Mouse (Mus musculus): ENCODE results near the gene Hoxa5. TPM values are rescaled to one million over a fixed set of nuclear protein-coding genes. Genes with fewer than 3 reads are reported as not detected.

Gene Hoxa5
- polyA plus RNA-seq, 1 experiment = 1.3 TPM

DNA sequence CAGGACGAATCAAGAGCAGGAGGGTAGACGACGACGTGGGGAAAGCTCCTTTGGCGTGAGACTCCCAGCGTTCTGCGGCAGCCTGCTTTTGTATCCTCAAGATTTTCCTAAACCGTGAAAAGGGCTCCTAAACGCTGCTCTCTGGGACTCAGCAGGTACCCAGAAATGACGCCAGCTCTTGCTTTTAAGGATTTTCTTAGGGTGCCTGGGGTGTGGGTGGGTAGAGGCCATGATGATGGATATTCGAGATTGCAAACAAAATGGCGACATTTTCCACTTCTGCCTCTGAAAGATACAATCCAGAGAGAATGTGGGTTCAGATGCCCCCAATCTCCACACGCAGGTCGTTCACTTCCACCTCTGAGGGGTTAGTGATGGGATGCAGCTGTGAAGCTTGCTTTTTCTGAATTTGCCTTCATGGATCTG lies 36.6 kb downstream of the Hoxa5 start:
- no peak overlapping the region for H3K4me3 ChIP-seq (ENCODE audit: extremely low read depth, insufficient read depth, insufficient read length)
- WGBS = 84% methylated on average over 14 of the region's 14 CpGs
- TF ChIP-seq POLR2A (IDR thresholded peaks at IDR 0.05; ENCODE audit: low read depth, low read length) (no peak), CTCF (IDR thresholded peaks at IDR 0.05; ENCODE audit: extremely low read depth, insufficient read depth, insufficient read length, insufficient replicate concordance) (no peak)
- no peaks in the 10 kb centered on the region for H3K4me1 ChIP-seq (ENCODE audit: control insufficient read depth, insufficient read depth, insufficient read length)
- no peaks in the 10 kb centered on the region for H3K36me3 ChIP-seq (ENCODE audit: control insufficient read depth, insufficient read depth, low read length)
- 0 out of 2 replicates have a peak overlapping the region, but pooled peaks have one; percentile 18 for H3K27ac ChIP-seq (ENCODE audit: insufficient read depth, low read length)
- H3K27me3 ChIP-seq (ENCODE audit: control insufficient read depth, insufficient read depth, low read length) = peaks cover 9% of the 10 kb centered on the region
- DNase-seq (ENCODE audit: low read depth in 1 of 2, low spot score in 2 of 2) = no peak

GRCm38 (mm10) chr6:52167176-52167575 lies 37.2 kb downstream of the Hoxa5 start:
- Histone ChIP-seq H3K4me1 (ENCODE audit: control insufficient read depth, insufficient read depth, insufficient read length) (no peaks in the 10 kb centered on the region), H3K4me3 (ENCODE audit: extremely low read depth, insufficient read depth, insufficient read length) (no peak overlapping the region), H3K27ac (ENCODE audit: insufficient read depth, low read length) (0 out of 2 replicates have a peak overlapping the region, but pooled peaks have one; percentile 47), H3K36me3 (ENCODE audit: control insufficient read depth, insufficient read depth, low read length) (no peaks in the 10 kb centered on the region), H3K27me3 (ENCODE audit: control insufficient read depth, insufficient read depth, low read length) (peaks cover 9% of the 10 kb centered on the region)
- 87% methylated on average over 1 of the region's 1 CpGs for WGBS
- no peak for DNase-seq (ENCODE audit: low read depth in 1 of 2, low spot score in 2 of 2)
- TF ChIP-seq CTCF (IDR thresholded peaks at IDR 0.05; ENCODE audit: extremely low read depth, insufficient read depth, insufficient read length, insufficient replicate concordance) = no peak
- TF ChIP-seq POLR2A (IDR thresholded peaks at IDR 0.05; ENCODE audit: low read depth, low read length) = no peak

DNA sequence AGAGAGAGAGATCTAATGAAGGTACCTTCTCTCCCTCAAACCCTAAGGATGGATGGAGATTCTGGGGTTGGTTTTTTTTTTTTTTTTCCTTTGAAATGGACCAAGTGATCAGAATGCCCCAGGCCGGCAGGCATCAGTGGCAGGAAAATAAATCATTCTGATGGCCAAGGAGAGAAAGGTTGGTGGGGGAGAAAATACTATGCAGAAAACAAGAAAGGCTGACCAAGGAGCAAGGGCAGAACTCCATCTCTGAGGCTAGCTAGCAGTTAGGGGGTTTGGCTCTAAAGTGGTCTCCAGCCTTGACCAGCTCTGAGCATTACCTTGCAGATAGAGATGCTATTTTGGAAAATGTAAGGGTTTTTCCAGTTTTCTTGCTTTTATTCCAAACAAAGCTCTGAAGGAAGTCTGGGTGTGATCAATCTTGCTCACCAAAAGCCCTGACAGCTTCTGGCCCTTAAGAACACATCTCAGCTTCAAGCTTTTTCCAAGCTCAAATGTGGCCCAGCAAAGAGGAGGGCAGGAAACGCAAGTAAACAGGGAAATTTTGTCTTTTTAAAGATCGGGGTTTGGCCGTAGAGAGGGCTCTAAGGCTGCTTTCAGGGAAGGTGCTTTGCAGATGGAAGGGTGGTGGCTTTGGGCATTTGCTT lies 37.8 kb downstream of the Hoxa5 start:
- WGBS = 74% methylated on average over 4 of the region's 4 CpGs
- peak overlapping the region; percentile 47; the same call in 1 of the 2 replicates for H3K27ac ChIP-seq (ENCODE audit: insufficient read depth, low read length)
- peaks cover 9% of the 10 kb centered on the region for H3K27me3 ChIP-seq (ENCODE audit: control insufficient read depth, insufficient read depth, low read length)
- H3K36me3 ChIP-seq (ENCODE audit: control insufficient read depth, insufficient read depth, low read length) = no peaks in the 10 kb centered on the region
- no peak for DNase-seq (ENCODE audit: low read depth in 1 of 2, low spot score in 2 of 2)
- TF ChIP-seq CTCF (IDR thresholded peaks at IDR 0.05; ENCODE audit: extremely low read depth, insufficient read depth, insufficient read length, insufficient replicate concordance) (no peak), POLR2A (IDR thresholded peaks at IDR 0.05; ENCODE audit: low read depth, low read length) (no peak)
- H3K4me3 ChIP-seq (ENCODE audit: extremely low read depth, insufficient read depth, insufficient read length) = no peak overlapping the region
- H3K4me1 ChIP-seq (ENCODE audit: control insufficient read depth, insufficient read depth, insufficient read length) = no peaks in the 10 kb centered on the region

GRCm38 (mm10) chr6:52165441-52166370 lies 38.7 kb downstream of the Hoxa5 start:
- H3K36me3 ChIP-seq (ENCODE audit: control insufficient read depth, insufficient read depth, low read length) = no peaks in the 10 kb centered on the region
- 80% methylated on average over 28 of the region's 28 CpGs for WGBS
- no peak for DNase-seq (ENCODE audit: low read depth in 1 of 2, low spot score in 2 of 2)
- no peak overlapping the region for H3K4me3 ChIP-seq (ENCODE audit: extremely low read depth, insufficient read depth, insufficient read length)
- H3K27ac ChIP-seq (ENCODE audit: insufficient read depth, low read length) = no peak overlapping the region
- TF ChIP-seq POLR2A (IDR thresholded peaks at IDR 0.05; ENCODE audit: low read depth, low read length) (no peak), CTCF (IDR thresholded peaks at IDR 0.05; ENCODE audit: extremely low read depth, insufficient read depth, insufficient read length, insufficient replicate concordance) (no peak)
- H3K27me3 ChIP-seq (ENCODE audit: control insufficient read depth, insufficient read depth, low read length) = peaks cover 11% of the 10 kb centered on the region
- no peaks in the 10 kb centered on the region for H3K4me1 ChIP-seq (ENCODE audit: control insufficient read depth, insufficient read depth, insufficient read length)

DNA sequence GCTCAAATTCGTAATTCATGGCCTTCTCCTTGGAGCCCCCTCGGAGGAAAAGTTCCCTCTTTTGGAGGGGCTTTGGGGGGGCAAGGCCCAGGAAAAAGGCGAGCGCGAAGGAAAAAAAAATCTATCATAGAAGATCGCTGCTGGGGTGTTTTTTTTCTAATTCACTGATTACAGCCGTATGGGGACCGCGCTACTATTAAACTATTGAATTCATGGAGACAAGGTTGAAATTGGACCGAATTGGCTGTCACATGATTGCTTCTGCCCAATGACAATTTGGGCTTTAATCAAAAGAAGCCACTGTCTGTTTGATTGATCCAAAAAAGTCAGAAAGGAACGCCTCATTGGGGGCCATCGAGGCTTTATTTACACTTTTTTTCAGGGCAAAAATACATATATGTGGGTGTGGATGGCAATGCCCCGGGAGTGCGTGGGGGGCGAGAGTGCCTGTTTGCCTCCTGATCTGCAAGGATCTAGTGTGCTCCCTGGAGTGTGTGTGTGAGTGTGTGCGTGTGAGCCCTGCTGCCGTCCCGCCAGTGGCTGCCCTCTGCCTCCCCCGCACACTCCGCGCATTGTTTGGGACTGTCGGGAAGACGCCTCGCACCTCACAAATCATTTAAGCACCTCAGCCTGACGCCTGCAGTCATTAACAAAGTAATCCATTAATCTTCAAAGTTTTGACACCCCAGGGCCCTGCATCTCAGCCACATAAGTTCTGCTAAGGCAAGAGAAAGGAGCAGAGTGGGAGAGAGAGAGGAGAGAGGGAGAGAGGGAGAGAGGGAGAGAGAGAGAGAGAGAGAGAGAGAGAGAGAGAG lies 39.6 kb downstream of the Hoxa5 start, which contains the start of gene Hoxa2:
TSS of gene Hoxa2 (minus strand) at position 206 of the 815 bp plus-strand sequence.
- no peaks in the 10 kb centered on the region for H3K36me3 ChIP-seq (ENCODE audit: control insufficient read depth, insufficient read depth, low read length)
- no peak for DNase-seq (ENCODE audit: low read depth in 1 of 2, low spot score in 2 of 2)
- TF ChIP-seq POLR2A (IDR thresholded peaks at IDR 0.05; ENCODE audit: low read depth, low read length) = no peak
- no peak for TF ChIP-seq CTCF (IDR thresholded peaks at IDR 0.05; ENCODE audit: extremely low read depth, insufficient read depth, insufficient read length, insufficient replicate concordance)
- peaks cover 16% of the 10 kb centered on the region for H3K27me3 ChIP-seq (ENCODE audit: control insufficient read depth, insufficient read depth, low read length)
- H3K27ac ChIP-seq (ENCODE audit: insufficient read depth, low read length) = peak within 1 kb of the TSS; percentile 28; the same call in 1 of the 2 replicates
- peak within 1 kb of the TSS; percentile 17; the same call in 1 of the 2 replicates for H3K4me3 ChIP-seq (ENCODE audit: extremely low read depth, insufficient read depth, insufficient read length)
- no peaks in the 10 kb centered on the region for H3K4me1 ChIP-seq (ENCODE audit: control insufficient read depth, insufficient read depth, insufficient read length)
- 34% methylated on average over 25 of the region's 25 CpGs for WGBS

DNA sequence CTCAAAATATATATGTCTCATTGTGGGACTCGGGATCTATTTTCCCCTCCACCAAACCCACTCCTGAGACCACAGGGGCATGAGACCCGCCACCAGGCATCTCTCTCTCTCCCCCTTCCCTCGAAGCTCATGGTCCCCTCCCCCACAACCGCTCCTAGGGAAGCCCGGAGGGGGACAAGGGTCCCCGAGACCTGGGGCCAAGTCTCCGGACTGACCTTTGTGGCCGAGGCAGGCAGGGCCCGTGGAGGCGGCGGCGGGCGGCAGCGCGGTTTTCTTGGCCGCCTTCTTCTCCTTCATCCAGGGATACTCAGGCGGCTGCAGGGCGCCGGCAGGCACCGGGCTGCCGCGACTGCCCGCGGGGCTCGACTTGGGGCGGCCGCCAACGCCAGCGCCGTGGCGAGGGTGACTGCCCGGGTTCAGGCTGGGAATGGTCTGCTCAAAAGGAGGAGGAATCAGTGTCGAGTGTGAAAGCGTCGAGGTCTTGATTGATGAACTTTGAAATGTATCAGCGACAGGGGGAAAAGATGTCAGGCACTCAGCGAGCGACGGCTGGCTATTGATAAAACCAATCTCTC lies 40.2 kb downstream of the Hoxa5 start:
- no peak for DNase-seq (ENCODE audit: low read depth in 1 of 2, low spot score in 2 of 2)
- peak overlapping the region; percentile 17; the same call in 1 of the 2 replicates for H3K4me3 ChIP-seq (ENCODE audit: extremely low read depth, insufficient read depth, insufficient read length)
- no peaks in the 10 kb centered on the region for H3K36me3 ChIP-seq (ENCODE audit: control insufficient read depth, insufficient read depth, low read length)
- H3K27me3 ChIP-seq (ENCODE audit: control insufficient read depth, insufficient read depth, low read length) = peaks cover 16% of the 10 kb centered on the region
- H3K4me1 ChIP-seq (ENCODE audit: control insufficient read depth, insufficient read depth, insufficient read length) = no peaks in the 10 kb centered on the region
- no peak overlapping the region; the same call in 1 of the 2 replicates for H3K27ac ChIP-seq (ENCODE audit: insufficient read depth, low read length)
- TF ChIP-seq POLR2A (IDR thresholded peaks at IDR 0.05; ENCODE audit: low read depth, low read length) = no peak
- no peak for TF ChIP-seq CTCF (IDR thresholded peaks at IDR 0.05; ENCODE audit: extremely low read depth, insufficient read depth, insufficient read length, insufficient replicate concordance)
- WGBS = 17% methylated on average over 39 of the region's 39 CpGs
